Mouse (Mus musculus) forebrain, postnatal 0 days (tissue): ENCODE measurements at regions not wholly inside any gene's neighbourhood (a gene's known extent, or its start where the extent isn't known, plus 50 kb on each side); places are given as distances from the start of the nearest gene placed in this dataset.

ENCODE experiments used
- ATAC-seq: fragments of 200-750 bp; cut with Nextera tagmentation; 2 replicates; pipeline ENCODE4 v1.8.0; 2017; ENCODE audit warnings: mild to moderate bottlenecking, moderate library complexity
- DNase-seq: peaks from one replicate; pipeline ENCODE4 v3.0.0-alpha.2; 2015
- H3K27ac ChIP-seq: fragments of 300-500 bp; sonication (generic); 2 replicates; pipeline ENCODE4 v1.5.1; 2014; ENCODE audit warnings: low read depth, mild to moderate bottlenecking, antibody characterized with exemption, low read length, moderate library complexity, mixed read lengths
- H3K27me3 ChIP-seq: fragments of 300-500 bp; sonication (generic); 2 replicates; pipeline ENCODE4 v1.6.1; 2014; ENCODE audit warnings: mild to moderate bottlenecking, low read length, mixed read lengths; ENCODE audit not compliant: insufficient read depth
- H3K36me3 ChIP-seq: fragments of 300-500 bp; sonication (generic); 2 replicates; pipeline ENCODE4 v1.6.1; 2014; ENCODE audit warnings: mild to moderate bottlenecking, moderate library complexity; ENCODE audit not compliant: insufficient read depth
- H3K4me1 ChIP-seq: fragments of 300-500 bp; sonication (generic); 2 replicates; pipeline ENCODE4 v1.6.1; 2014; ENCODE audit warnings: antibody characterized with exemption; ENCODE audit not compliant: insufficient read depth
- H3K4me2 ChIP-seq: fragments of 300-500 bp; sonication (generic); 2 replicates; pipeline ENCODE4 v1.6.1; 2014; ENCODE audit warnings: low read depth, mild to moderate bottlenecking, moderate library complexity
- H3K4me3 ChIP-seq: fragments of 300-500 bp; sonication (generic); 2 replicates; pipeline ENCODE4 v1.5.1; 2014; ENCODE audit warnings: low read depth, low read length, mixed read lengths
- H3K9ac ChIP-seq: fragments of 300-500 bp; sonication (generic); 2 replicates; pipeline ENCODE4 v1.6.1; 2014; ENCODE audit warnings: mild to moderate bottlenecking
- H3K9me3 ChIP-seq: fragments of 300-500 bp; sonication (generic); 2 replicates; pipeline ENCODE4 v1.6.1; 2016; ENCODE audit warnings: low read length
- CTCF ChIP-seq: sonication (generic); IDR thresholded peaks from 2 replicates; pipeline ENCODE4 v1.5.1; 2016; ENCODE audit warnings: antibody characterized with exemption, control low read depth, low read depth
- WGBS: fragments of 180-500 bp; shearing (Covaris S2); extraction: QIAGEN DNeasy Blood & Tissue Kit; methylation state at CpG from one replicate; pipeline ENCODE4 v1.1.7; 2014; 5-methylcytosine and 5-hydroxymethylcytosine counted together

DNA sequence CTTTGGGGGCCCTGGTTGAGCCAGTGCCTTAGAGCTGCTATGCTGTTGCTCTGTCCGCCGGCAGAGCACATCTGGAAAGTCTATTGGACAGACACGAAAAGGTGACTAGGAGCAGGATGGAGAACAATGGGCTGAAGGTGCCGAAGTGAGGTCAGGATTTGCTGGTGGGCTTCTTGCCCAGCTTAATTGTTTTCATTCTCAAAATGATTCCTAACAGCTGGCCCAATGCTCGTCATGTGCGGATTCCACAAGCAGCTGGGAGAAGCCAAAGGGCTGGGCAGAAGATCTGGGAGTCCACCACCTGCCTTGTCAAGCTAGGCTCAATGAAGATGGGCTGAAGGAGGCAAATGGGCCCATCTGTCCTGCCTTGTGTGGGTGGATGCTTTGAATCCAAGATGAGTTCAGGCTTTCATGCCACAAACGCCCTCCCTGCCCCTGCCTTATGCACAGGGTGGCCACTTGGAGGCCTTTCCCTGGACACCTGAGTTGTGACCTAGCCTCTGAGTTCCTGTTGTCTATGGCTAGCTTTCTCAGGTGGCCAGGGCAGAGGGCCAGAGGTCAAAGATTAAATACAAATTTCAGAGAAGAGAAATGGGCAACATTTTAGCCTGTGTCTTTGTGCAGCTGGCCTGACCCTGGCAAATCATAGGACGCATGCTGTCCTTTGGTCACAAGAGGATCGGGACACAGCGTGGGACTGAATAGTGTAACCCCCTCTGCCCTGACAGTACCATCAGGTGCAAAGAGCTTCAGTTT is 95.9 kb downstream of the Snx19 start:
- Histone ChIP-seq H3K9me3 (no peaks in the 10 kb centered on the region), H3K36me3 (no peaks in the 10 kb centered on the region), H3K4me1 (no peaks in the 10 kb centered on the region), H3K4me2 (no peak overlapping the region), H3K9ac (no peak overlapping the region), H3K27ac (no peak overlapping the region), H3K27me3 (no peaks in the 10 kb centered on the region), H3K4me3 (no peak overlapping the region)
- DNase-seq: no peak
- no peak for ATAC-seq
- TF ChIP-seq CTCF: no peak
- WGBS: 85% methylated on average over 10 of the region's 10 CpGs

DNA sequence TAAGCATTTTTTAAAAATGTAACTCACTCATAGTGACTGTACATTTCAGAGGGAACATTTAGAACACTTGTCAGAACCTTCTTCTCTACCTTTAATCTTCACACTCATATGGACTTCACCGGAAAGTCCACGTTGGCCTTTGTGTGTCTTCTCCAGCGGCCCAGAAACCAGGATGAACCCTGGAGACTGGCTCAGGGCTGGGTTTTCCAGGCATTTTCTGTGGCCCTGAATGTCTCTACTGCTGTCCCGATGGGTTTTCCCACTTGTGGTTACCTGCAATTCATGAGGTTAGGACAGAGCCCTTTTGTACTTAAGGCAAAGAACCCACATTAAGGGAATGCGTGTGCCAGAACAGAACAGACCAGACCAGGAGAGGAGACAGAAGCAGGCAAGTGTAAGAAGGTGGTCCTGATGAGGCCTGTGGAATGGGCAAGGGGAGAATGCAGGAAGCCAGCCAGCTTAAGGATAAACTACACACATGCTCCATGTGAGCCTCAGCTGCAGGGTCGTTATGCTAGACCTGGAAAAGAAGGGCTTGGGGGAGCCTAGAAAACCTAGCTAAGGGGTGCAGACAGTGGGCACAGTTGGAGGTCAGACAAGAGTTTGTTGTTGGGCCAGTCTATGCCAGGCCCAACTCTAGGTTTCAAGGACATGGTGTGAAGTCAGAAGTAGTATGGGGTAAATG is 94.8 kb downstream of the Snx19 start:
- H3K4me3 ChIP-seq: no peak overlapping the region
- TF ChIP-seq CTCF: no peak
- 87% methylated on average over 6 of the region's 6 CpGs for WGBS
- H3K36me3 ChIP-seq: no peaks in the 10 kb centered on the region
- no peak for DNase-seq
- H3K9ac ChIP-seq: no peak overlapping the region
- H3K4me2 ChIP-seq: no peak overlapping the region
- H3K4me1 ChIP-seq: no peaks in the 10 kb centered on the region
- no peak for ATAC-seq
- no peaks in the 10 kb centered on the region for H3K27me3 ChIP-seq
- H3K27ac ChIP-seq: 0 out of 2 replicates have a peak overlapping the region, but pooled peaks have one; percentile 16
- no peaks in the 10 kb centered on the region for H3K9me3 ChIP-seq

GRCm38 (mm10) chr9:30520853-30521439 is 94.0 kb downstream of the Snx19 start:
- no peak overlapping the region for H3K4me3 ChIP-seq
- no peaks in the 10 kb centered on the region for H3K27me3 ChIP-seq
- H3K9ac ChIP-seq: no peak overlapping the region
- no peak for TF ChIP-seq CTCF
- no peaks in the 10 kb centered on the region for H3K36me3 ChIP-seq
- H3K4me2 ChIP-seq: no peak overlapping the region
- H3K27ac ChIP-seq: peak overlapping the region; percentile 73
- H3K4me1 ChIP-seq: no peaks in the 10 kb centered on the region
- DNase-seq (peak; percentile 74), ATAC-seq (peak; percentile 89)
- 36% methylated on average over 9 of the region's 9 CpGs for WGBS
- H3K9me3 ChIP-seq: no peaks in the 10 kb centered on the region

DNA sequence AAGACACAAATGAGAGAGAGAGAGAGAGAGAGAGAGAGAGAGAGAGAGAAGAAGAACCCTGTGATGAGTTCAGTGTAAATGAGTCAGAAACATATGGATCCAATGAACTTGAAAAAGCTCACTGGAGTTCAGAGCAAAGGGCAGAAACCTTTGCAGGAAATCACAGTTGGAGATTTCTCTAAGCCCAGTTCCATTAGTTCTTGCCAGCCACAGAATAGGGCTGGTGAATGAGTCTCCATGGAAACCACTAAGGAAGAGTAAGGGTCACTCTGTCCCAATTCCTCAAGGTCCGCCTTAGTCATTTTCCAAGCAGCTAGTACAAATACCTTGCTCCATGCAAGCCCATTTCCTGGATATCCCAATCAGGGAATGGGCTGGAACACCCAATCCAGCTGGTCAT is 93.2 kb downstream of the Snx19 start:
- WGBS: 69% methylated on average over 1 of the region's 1 CpGs
- no peak overlapping the region for H3K4me3 ChIP-seq
- H3K4me1 ChIP-seq: no peaks in the 10 kb centered on the region
- H3K27me3 ChIP-seq: no peaks in the 10 kb centered on the region
- H3K9ac ChIP-seq: no peak overlapping the region
- no peak for ATAC-seq
- H3K27ac ChIP-seq: peak overlapping the region; percentile 73; the same call in 1 of the 2 replicates
- no peaks in the 10 kb centered on the region for H3K36me3 ChIP-seq
- no peak for TF ChIP-seq CTCF
- no peak overlapping the region for H3K4me2 ChIP-seq
- no peak for DNase-seq
- H3K9me3 ChIP-seq: no peaks in the 10 kb centered on the region

- H3K36me3 ChIP-seq: no peaks in the 10 kb centered on the region
- no peak for ATAC-seq
Observed at GRCm38 (mm10) chr9:30519231-30519630, 92.3 kb downstream of the Snx19 start.

More at GRCm38 (mm10) chr9:30519231-30519630, 92.3 kb downstream of the Snx19 start:
- Histone ChIP-seq H3K4me1 (no peaks in the 10 kb centered on the region), H3K4me3 (no peak overlapping the region), H3K27me3 (no peaks in the 10 kb centered on the region), H3K27ac (no peak overlapping the region), H3K9me3 (no peaks in the 10 kb centered on the region), H3K9ac (no peak overlapping the region), H3K4me2 (no peak overlapping the region)
- no peak for TF ChIP-seq CTCF
- 77% methylated on average over 1 of the region's 1 CpGs for WGBS
- DNase-seq: no peak
